Mouse (Mus musculus): ENCODE measurements around the gene Slc25a26.

Slc25a26 gene

DNA sequence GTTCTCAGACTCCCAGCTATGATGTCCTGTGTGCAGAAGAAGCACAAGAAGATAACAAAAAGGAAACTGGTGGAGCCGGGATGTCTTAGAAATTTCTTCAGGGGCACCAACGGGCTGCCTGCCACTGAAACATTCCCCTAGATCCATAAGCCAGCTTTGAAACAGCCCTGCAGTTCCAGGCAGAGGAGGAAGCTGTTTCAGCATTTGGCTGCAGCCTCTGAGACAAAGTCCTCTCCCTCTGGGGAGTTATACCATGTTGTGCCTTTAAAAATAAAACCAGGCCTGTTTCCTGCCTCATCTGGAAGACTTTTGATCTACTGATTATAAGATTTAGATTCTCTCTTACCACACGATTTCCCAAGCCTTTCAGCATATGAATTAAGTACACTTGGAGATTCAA is 144.5 kb downstream of the Slc25a26 start:
- no peak for DNase-seq

- DNase-seq = no peak
Measured at GRCm38 (mm10) chr6:94645723-94646122, 145.6 kb downstream of the Slc25a26 start.

DNA sequence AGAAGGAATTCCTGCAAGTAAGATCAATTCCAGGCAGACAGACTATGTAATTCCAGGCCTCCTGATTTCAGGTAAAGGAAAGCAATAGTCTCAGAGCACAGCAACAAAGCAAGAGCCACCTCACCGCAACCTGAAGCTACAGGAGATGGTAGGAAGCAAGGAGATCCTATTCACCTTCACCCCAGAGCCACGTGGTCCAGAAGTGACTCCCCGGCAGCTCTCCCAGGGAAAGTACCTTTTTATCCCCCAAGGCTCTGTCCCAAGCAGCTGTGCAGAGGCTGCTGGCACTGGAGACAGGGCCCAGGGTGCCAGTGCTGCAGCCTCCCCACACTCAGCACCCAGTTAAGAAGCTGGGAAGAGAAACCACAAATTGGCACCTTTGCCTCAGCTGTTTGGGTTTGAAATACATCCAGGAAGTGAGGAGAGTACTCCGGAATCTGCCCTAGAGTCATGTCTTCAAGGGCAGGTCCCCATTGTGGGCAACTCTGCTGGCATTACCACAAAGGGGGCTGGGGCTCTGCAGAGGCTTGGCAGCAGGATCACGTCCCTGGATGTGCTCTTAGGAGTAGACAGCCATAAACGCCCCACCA is 146.2 kb downstream of the Slc25a26 start:
- no peak for DNase-seq

GRCm38 (mm10) chr6:94646902-94647301 is 146.8 kb downstream of the Slc25a26 start:
- DNase-seq = no peak

GRCm38 (mm10) chr6:94647574-94648430 is 147.7 kb downstream of the Slc25a26 start:
- DNase-seq = peak; percentile 40

- no peak for DNase-seq
Measured at GRCm38 (mm10) chr6:94648496-94648895, 148.4 kb downstream of the Slc25a26 start.

DNA sequence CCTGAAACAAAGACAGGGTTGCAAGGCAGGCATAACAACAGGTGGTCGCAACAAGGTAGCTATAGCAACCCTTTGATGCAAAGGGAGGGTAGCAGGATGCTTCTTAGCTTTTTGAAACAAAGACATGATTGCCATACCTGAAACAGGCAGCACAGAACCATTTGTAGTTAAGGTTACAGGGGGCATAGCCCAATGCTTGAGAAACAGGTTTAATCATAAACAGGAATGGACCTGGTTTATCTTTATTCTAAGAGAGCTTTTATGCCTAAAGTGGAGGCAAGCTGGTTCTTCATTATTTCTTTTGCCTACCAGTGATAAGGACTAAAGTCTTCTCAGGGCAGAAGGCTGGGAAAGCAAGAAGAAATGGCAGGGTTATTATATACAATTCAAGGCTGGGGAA is 149.5 kb downstream of the Slc25a26 start:
- DNase-seq = no peak

GRCm38 (mm10) chr6:94651541-94651940 is 151.4 kb downstream of the Slc25a26 start:
- DNase-seq = no peak

- no peak for DNase-seq
Measured at GRCm38 (mm10) chr6:94652659-94653213, 152.6 kb downstream of the Slc25a26 start.

GRCm38 (mm10) chr6:94653388-94654316 is 153.5 kb downstream of the Slc25a26 start:
- DNase-seq = no peak

All from liver (tissue).